Mouse (Mus musculus) CH12.LX (cell line): Measurements from ENCODE around the gene Igf1r. TPM values are rescaled to one million over a fixed set of nuclear protein-coding genes. Genes with fewer than 3 reads are reported as not detected.

Source experiments
- DNase-seq: peaks from one replicate; pipeline ENCODE4 v3.0.0-alpha.2; 2013; ENCODE audit errors: extremely low read depth
- H3K27ac ChIP-seq: 2 replicates; pipeline ENCODE4 v1.5.1; 2012; ENCODE audit warnings: low read depth, mild to moderate bottlenecking, control low read depth, moderate library complexity; ENCODE audit not compliant: insufficient read depth
- H3K27me3 ChIP-seq: replicated peaks from 2 replicates; pipeline ENCODE3; 2012; ENCODE audit warnings: inconsistent platforms
- H3K36me3 ChIP-seq, 2 experiments: replicated peaks in 1 of 2; 2 replicates each; pipeline versions ENCODE3 to v1.6.1; 2012; ENCODE audit warnings: inconsistent platforms in 1 of 2, low read length in 1 of 2, mild to moderate bottlenecking in 1 of 2, mixed read lengths in 1 of 2, moderate library complexity in 1 of 2; ENCODE audit not compliant: control insufficient read depth in 1 of 2, insufficient read depth in 1 of 2
- H3K4me1 ChIP-seq, 2 experiments: 2 replicates each; pipeline ENCODE4 v1.6.1; 2012; ENCODE audit warnings: inconsistent platforms in 1 of 2, moderate library complexity in 1 of 2; ENCODE audit not compliant: insufficient read depth in 2 of 2, control insufficient read depth in 1 of 2
- H3K4me2 ChIP-seq: 2 replicates; pipeline ENCODE4 v1.6.1; 2012; ENCODE audit warnings: low read depth, mild to moderate bottlenecking, control low read depth; ENCODE audit not compliant: poor library complexity, insufficient read depth, severe bottlenecking
- H3K4me3 ChIP-seq, 3 experiments: fragments of 150-350 bp in 1 of 3; sonication (generic) in 1 of 3; replicated peaks in 1 of 3; 2 replicates each; pipeline versions ENCODE3 to v1.5.1; 2011 to 2012; ENCODE audit warnings: low read depth in 2 of 3, low read length in 2 of 3, mild to moderate bottlenecking in 2 of 3, moderate library complexity in 2 of 3, control low read depth in 1 of 3, improper control_type of control experiment in 1 of 3, inconsistent platforms in 1 of 3, mixed read lengths in 1 of 3; ENCODE audit not compliant: poor library complexity in 1 of 3
- H3K79me2 ChIP-seq: replicated peaks from 2 replicates; pipeline ENCODE4 v1.6.1; 2012; ENCODE audit warnings: mild to moderate bottlenecking, moderate library complexity; ENCODE audit not compliant: control insufficient read depth, poor library complexity, insufficient read depth, severe bottlenecking; ENCODE audit errors: extremely low read depth
- H3K9ac ChIP-seq: 2 replicates; pipeline ENCODE4 v1.6.1; 2012; ENCODE audit warnings: low read depth, mild to moderate bottlenecking, control low read depth, moderate library complexity; ENCODE audit not compliant: insufficient read depth
- H3K9me3 ChIP-seq: replicated peaks from 2 replicates; pipeline ENCODE3; 2012; ENCODE audit warnings: low read length, inconsistent platforms, mixed read lengths
- BHLHE40 ChIP-seq: IDR thresholded peaks from 2 replicates; pipeline ENCODE4 v1.6.1; 2011; ENCODE audit warnings: mild to moderate bottlenecking, low read depth, low read length, improper control_type of control experiment
- CHD1 ChIP-seq: IDR thresholded peaks from 2 replicates; pipeline ENCODE4 v1.6.1; 2012; ENCODE audit warnings: low read depth, low read length, improper control_type of control experiment, inconsistent platforms
- CTCF ChIP-seq, 2 experiments: IDR thresholded peaks in 1 of 2; conservative IDR thresholded peaks in 1 of 2; 2 replicates each; pipeline ENCODE4 v1.5.1; 2011 to 2012; ENCODE audit warnings: low read depth in 2 of 2, low read length in 2 of 2, improper control_type of control experiment in 1 of 2, inconsistent platforms in 1 of 2, mild to moderate bottlenecking in 1 of 2, moderate library complexity in 1 of 2
- E2F4 ChIP-seq: IDR thresholded peaks from 2 replicates; pipeline ENCODE4 v1.6.1; 2011; ENCODE audit warnings: low read depth, low read length, improper control_type of control experiment; ENCODE audit not compliant: insufficient replicate concordance
- ELF1 ChIP-seq: IDR thresholded peaks from 2 replicates; pipeline ENCODE4 v1.6.1; 2014; ENCODE audit warnings: low read depth, mild to moderate bottlenecking, inconsistent platforms, low read length, improper control_type of control experiment
- HCFC1 ChIP-seq: IDR thresholded peaks from 2 replicates; pipeline ENCODE4 v1.6.1; 2012; ENCODE audit warnings: low read depth, mild to moderate bottlenecking, inconsistent platforms, low read length, improper control_type of control experiment
- IRF4 ChIP-seq: IDR thresholded peaks from 2 replicates; pipeline ENCODE4 v1.6.1; 2014; ENCODE audit warnings: low read depth, mild to moderate bottlenecking, inconsistent platforms, low read length, improper control_type of control experiment
- KAT2A ChIP-seq: IDR thresholded peaks from 2 replicates; pipeline ENCODE4 v1.6.1; 2012; ENCODE audit warnings: low read length, improper control_type of control experiment, inconsistent platforms; ENCODE audit not compliant: insufficient replicate concordance
- MAX ChIP-seq: IDR thresholded peaks from 2 replicates; pipeline ENCODE4 v1.6.1; 2011; ENCODE audit warnings: low read length, improper control_type of control experiment
- MAZ ChIP-seq: IDR thresholded peaks from 2 replicates; pipeline ENCODE4 v1.6.1; 2012; ENCODE audit warnings: low read depth, mild to moderate bottlenecking, inconsistent platforms, low read length, improper control_type of control experiment, moderate library complexity
- MXI1 ChIP-seq: IDR thresholded peaks from 2 replicates; pipeline ENCODE4 v1.6.1; 2011; ENCODE audit warnings: mild to moderate bottlenecking, low read depth, low read length, improper control_type of control experiment
- MYC ChIP-seq: IDR thresholded peaks from 2 replicates; pipeline ENCODE4 v1.6.1; 2011; ENCODE audit warnings: low read depth, mild to moderate bottlenecking, improper control_type of control experiment, low read length
- PAX5 ChIP-seq: IDR thresholded peaks from 2 replicates; pipeline ENCODE4 v1.6.1; 2012; ENCODE audit warnings: low read length, inconsistent platforms, mixed read lengths
- RAD21 ChIP-seq: IDR thresholded peaks from 2 replicates; pipeline ENCODE4 v1.6.1; 2011; ENCODE audit warnings: low read depth, mild to moderate bottlenecking, low read length, improper control_type of control experiment, moderate library complexity
- RCOR1 ChIP-seq: conservative IDR thresholded peaks from 2 replicates; pipeline ENCODE4 v1.6.1; 2012; ENCODE audit warnings: low read depth, mild to moderate bottlenecking, inconsistent platforms, low read length, improper control_type of control experiment
- TBP ChIP-seq: conservative IDR thresholded peaks from 2 replicates; pipeline ENCODE4 v1.6.1; 2011; ENCODE audit warnings: low read depth, low read length, improper control_type of control experiment
- USF1 ChIP-seq: IDR thresholded peaks from 2 replicates; pipeline ENCODE4 v1.6.1; 2014; ENCODE audit warnings: low read depth, mild to moderate bottlenecking, inconsistent platforms, low read length, improper control_type of control experiment
- USF2 ChIP-seq: conservative IDR thresholded peaks from 2 replicates; pipeline ENCODE4 v1.6.1; 2011; ENCODE audit warnings: low read depth, low read length, improper control_type of control experiment
- ZC3H11A ChIP-seq: IDR thresholded peaks from 2 replicates; pipeline ENCODE4 v1.6.1; 2012; ENCODE audit warnings: low read depth, mild to moderate bottlenecking, inconsistent platforms, low read length, improper control_type of control experiment
- ZKSCAN1 ChIP-seq: IDR thresholded peaks from 2 replicates; pipeline ENCODE4 v1.6.1; 2012; ENCODE audit warnings: low read depth, inconsistent platforms, low read length, improper control_type of control experiment, borderline replicate concordance
- ZMIZ1 ChIP-seq: IDR thresholded peaks from 2 replicates; pipeline ENCODE4 v1.6.1; 2012; ENCODE audit warnings: low read depth, mild to moderate bottlenecking, inconsistent platforms, low read length, improper control_type of control experiment
- ZNF384 ChIP-seq: IDR thresholded peaks from 2 replicates; pipeline ENCODE4 v1.6.1; 2012; ENCODE audit warnings: low read depth, low read length, improper control_type of control experiment, inconsistent platforms
- dilution Hi-C: fragments of 300-500 bp; cut with MboI; formaldehyde crosslinking; loops from 2 replicates; pipeline ENCODE4 v1.14.3; 2020; ENCODE audit warnings: low sequenced_read_pairs; ENCODE audit not compliant: extremely low pct_unique_long_range_greater_than_20kb, extremely low pct_ligation_motif_present
- in situ Hi-C: fragments of 300-500 bp; cut with MboI; formaldehyde crosslinking; loops from 3 replicates; pipeline ENCODE4 v1.14.3; 2019; ENCODE audit warnings: low sequenced_read_pairs, low pct_ligation_motif_present, low pct_unique_long_range_greater_than_20kb, mixed read lengths
- polyA plus RNA-seq: library from polyadenylated mRNA; unstranded; fragments of >175 nt; gene quantifications from 2 replicates; pipeline ENCODE4 v1.2.1, GENCODE M21; 2012; ENCODE audit warnings: low read depth; ENCODE audit not compliant: insufficient read length
- total RNA-seq, 2 experiments: library from RNA; depleted of rRNA; stranded (reverse); fragments of 300-350 nt in 1 of 2; fragments of >200 nt in 1 of 2; gene quantifications; 2 replicates each; pipeline ENCODE4 v1.2.3; 2012 to 2014

Igf1r gene
- total and polyA plus RNA-seq, 3 experiments, result 0.19 to 1.6 (median 0.29) TPM

DNA sequence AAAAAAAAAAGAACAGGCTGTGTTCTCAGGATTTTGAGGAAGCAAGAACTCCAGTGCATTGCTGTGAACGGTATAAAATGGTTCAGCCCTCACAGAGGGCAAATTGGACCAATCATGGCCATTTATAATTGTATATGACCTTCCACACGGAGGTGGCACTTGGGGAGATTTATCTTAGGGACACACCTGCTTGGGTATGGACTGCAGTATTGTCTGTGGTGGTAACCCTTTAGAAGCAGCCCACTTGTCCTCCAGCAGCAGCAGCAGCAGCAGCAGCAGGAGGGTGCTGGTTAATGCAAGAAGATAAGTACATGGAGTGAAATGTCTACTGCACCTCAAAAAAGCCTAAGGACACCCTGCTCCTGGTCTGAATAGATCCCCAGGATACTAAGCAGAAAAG, 86.9 kb downstream of the Igf1r start:
- no peaks in the 10 kb centered on the region for H3K4me1 ChIP-seq
- no peak overlapping the region for H3K4me3 ChIP-seq
- H3K27me3 ChIP-seq, result peaks cover 16% of the 10 kb centered on the region
- dilution Hi-C loops (no loop called here), in situ Hi-C loops (no loop called here)
- no peaks in the 10 kb centered on the region for H3K36me3 ChIP-seq
- H3K4me2 ChIP-seq, result no peak overlapping the region
- no peak overlapping the region for H3K27ac ChIP-seq
- DNase-seq, result no peak
- H3K9me3 ChIP-seq, result no peaks in the 10 kb centered on the region
- TF ChIP-seq BHLHE40, result no peak
- TF ChIP-seq MAZ, result no peak
- no peak for TF ChIP-seq TBP
- TF ChIP-seq PAX5, result no peak
- TF ChIP-seq CTCF (conservative IDR thresholded peaks at IDR 0.05 in 1 of 2, IDR thresholded peaks at IDR 0.05 in 1 of 2; ENCODE audit: low read depth in 2 of 2, low read length in 2 of 2), result no peak
- no peak for TF ChIP-seq ZNF384
- TF ChIP-seq KAT2A, result no peak
- TF ChIP-seq MYC, result no peak
- no peak overlapping the region for H3K9ac ChIP-seq
- H3K79me2 ChIP-seq, result no peaks in the 10 kb centered on the region

DNA sequence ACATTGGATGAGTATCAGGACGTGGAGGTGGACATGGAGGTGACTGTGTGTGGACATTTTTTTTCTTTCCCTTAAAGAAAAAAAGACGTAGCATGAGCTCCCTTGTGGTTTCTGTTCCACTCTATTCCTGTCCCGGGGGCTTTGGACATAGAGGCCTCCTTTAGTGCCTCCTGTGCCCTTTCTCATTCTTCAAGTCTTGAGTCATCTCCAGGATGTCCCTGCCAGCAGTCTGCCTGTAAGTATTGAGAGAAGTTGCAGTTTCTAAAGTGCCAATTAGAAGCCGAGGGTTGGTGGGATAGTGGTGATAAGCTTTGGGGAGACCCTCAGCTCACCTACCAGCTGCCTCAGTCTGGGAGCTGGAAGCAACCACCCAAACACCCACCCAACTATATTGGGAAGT, 92.0 kb downstream of the Igf1r start:
- in situ Hi-C loops, result no loop called here
- dilution Hi-C loops, result no loop called here
- Histone ChIP-seq H3K36me3 (no peaks in the 10 kb centered on the region), H3K4me3 (no peak overlapping the region), H3K4me1 (no peaks in the 10 kb centered on the region), H3K4me2 (no peak overlapping the region), H3K27ac (no peak overlapping the region), H3K9ac (no peak overlapping the region), H3K9me3 (no peaks in the 10 kb centered on the region), H3K27me3 (peaks cover 14% of the 10 kb centered on the region), H3K79me2 (no peaks in the 10 kb centered on the region)
- no peak for TF ChIP-seq RAD21
- TF ChIP-seq MXI1, result no peak
- no peak for TF ChIP-seq IRF4
- no peak for TF ChIP-seq E2F4
- TF ChIP-seq BHLHE40, result no peak
- no peak for TF ChIP-seq ZNF384
- no peak for TF ChIP-seq USF2
- TF ChIP-seq ZKSCAN1, result no peak
- no peak for TF ChIP-seq ZMIZ1
- no peak for TF ChIP-seq ELF1
- TF ChIP-seq USF1, result no peak
- no peak for TF ChIP-seq KAT2A
- TF ChIP-seq CHD1, result no peak
- TF ChIP-seq MAX, result no peak
- no peak for TF ChIP-seq ZC3H11A
- TF ChIP-seq HCFC1, result no peak
- TF ChIP-seq MAZ, result no peak
- TF ChIP-seq RCOR1, result no peak
- no peak for DNase-seq
